Mouse (Mus musculus) MEL (cell line): ENCODE measurements at regions not wholly inside any gene's neighbourhood (a gene's known extent, or its start where the extent isn't known, plus 50 kb on each side); places are given as distances from the start of the nearest gene placed in this dataset.

Experiments
- DNase-seq: peaks from one replicate; pipeline ENCODE4 v3.0.0; 2011; ENCODE audit warnings: low read depth, low spot score
- H3K27ac ChIP-seq: 2 replicates; pipeline ENCODE4 v1.5.1; 2012; ENCODE audit warnings: low read depth, mild to moderate bottlenecking, control low read depth, low read length, moderate library complexity; ENCODE audit not compliant: control insufficient read depth
- H3K27me3 ChIP-seq, 2 experiments: fragments of 150-350 bp in 1 of 2; sonication (generic) in 1 of 2; 2 replicates each; pipeline ENCODE4 v1.6.1; 2012; ENCODE audit warnings: low read length in 2 of 2, mild to moderate bottlenecking in 2 of 2, improper control_type of control experiment in 1 of 2, moderate library complexity in 1 of 2; ENCODE audit not compliant: insufficient read depth in 2 of 2, control insufficient read depth in 1 of 2
- H3K36me3 ChIP-seq, 2 experiments: 2 replicates each; pipeline ENCODE4 v1.6.1; 2012 to 2014; ENCODE audit warnings: low read length in 2 of 2, improper control_type of control experiment in 1 of 2, inconsistent platforms in 1 of 2, mild to moderate bottlenecking in 1 of 2; ENCODE audit not compliant: insufficient read depth in 2 of 2, control insufficient read depth in 1 of 2
- H3K4me1 ChIP-seq, 2 experiments: fragments of 150-350 bp in 1 of 2; sonication (generic) in 1 of 2; 2 replicates each; pipeline ENCODE4 v1.6.1; 2012; ENCODE audit warnings: low read length in 2 of 2, improper control_type of control experiment in 1 of 2, mild to moderate bottlenecking in 1 of 2; ENCODE audit not compliant: insufficient read depth in 2 of 2, control insufficient read depth in 1 of 2
- H3K4me3 ChIP-seq, 2 experiments: fragments of 150-350 bp in 1 of 2; sonication (generic) in 1 of 2; 2 replicates each; pipeline ENCODE4 v1.5.1; 2012; ENCODE audit warnings: low read depth in 2 of 2, low read length in 2 of 2, mild to moderate bottlenecking in 2 of 2, moderate library complexity in 2 of 2, control low read depth in 1 of 2, improper control_type of control experiment in 1 of 2; ENCODE audit not compliant: control insufficient read depth in 1 of 2, insufficient read depth in 1 of 2
- H3K79me2 ChIP-seq: 2 replicates; pipeline ENCODE4 v1.6.1; 2012; ENCODE audit warnings: mild to moderate bottlenecking, low read length, moderate library complexity; ENCODE audit not compliant: control insufficient read depth, poor library complexity, insufficient read depth
- H3K9ac ChIP-seq: 2 replicates; pipeline ENCODE4 v1.6.1; 2012; ENCODE audit warnings: low read depth, mild to moderate bottlenecking, control low read depth, low read length, moderate library complexity; ENCODE audit not compliant: control insufficient read depth, poor library complexity, severe bottlenecking
- H3K9me3 ChIP-seq: fragments of 150-350 bp; sonication (generic); replicated peaks from 2 replicates; pipeline ENCODE4 v1.6.1; 2012; ENCODE audit warnings: mild to moderate bottlenecking, low read length, improper control_type of control experiment, moderate library complexity; ENCODE audit not compliant: insufficient read depth
- CTCF ChIP-seq, 3 experiments: IDR thresholded peaks in 2 of 3; conservative IDR thresholded peaks in 1 of 3; 2 replicates each; pipeline ENCODE4 v1.5.1; 2011 to 2012; ENCODE audit warnings: low read length in 3 of 3, low read depth in 2 of 3, mild to moderate bottlenecking in 2 of 3, improper control_type of control experiment in 1 of 3, inconsistent platforms in 1 of 3, mixed read lengths in 1 of 3, moderate library complexity in 1 of 3; ENCODE audit not compliant: control insufficient read depth in 1 of 3, insufficient read depth in 1 of 3, poor library complexity in 1 of 3, severe bottlenecking in 1 of 3
- ELF1 ChIP-seq: IDR thresholded peaks from 2 replicates; pipeline ENCODE4 v1.6.1; 2014; ENCODE audit warnings: low read depth, mild to moderate bottlenecking, inconsistent platforms, low read length, improper control_type of control experiment, moderate library complexity
- ETS1 ChIP-seq: IDR thresholded peaks from 2 replicates; pipeline ENCODE4 v1.6.1; 2012; ENCODE audit warnings: low read depth, mild to moderate bottlenecking, inconsistent platforms, low read length, improper control_type of control experiment, moderate library complexity
- MEF2A ChIP-seq: IDR thresholded peaks from 2 replicates; pipeline ENCODE4 v1.6.1; 2014; ENCODE audit warnings: low read depth, mild to moderate bottlenecking, inconsistent platforms, low read length, improper control_type of control experiment; ENCODE audit not compliant: poor library complexity, insufficient replicate concordance, severe bottlenecking; ENCODE audit errors: extremely low read depth
- MYC ChIP-seq: IDR thresholded peaks from 2 replicates; pipeline ENCODE4 v1.6.1; 2011; ENCODE audit warnings: low read depth, mild to moderate bottlenecking, low read length, improper control_type of control experiment, moderate library complexity
- NELFE ChIP-seq: IDR thresholded peaks from 2 replicates; pipeline ENCODE4 v1.6.1; 2011; ENCODE audit warnings: low read depth, low read length, improper control_type of control experiment
- NRF1 ChIP-seq: IDR thresholded peaks from 2 replicates; pipeline ENCODE4 v1.6.1; 2014; ENCODE audit warnings: low read depth, mild to moderate bottlenecking, inconsistent platforms, low read length, improper control_type of control experiment, moderate library complexity; ENCODE audit not compliant: poor library complexity, insufficient read depth, severe bottlenecking
- RAD21 ChIP-seq: IDR thresholded peaks from 2 replicates; pipeline ENCODE4 v1.6.1; 2011; ENCODE audit warnings: mild to moderate bottlenecking, low read depth, low read length, improper control_type of control experiment
- TAL1 ChIP-seq: IDR thresholded peaks from 2 replicates; pipeline ENCODE4 v1.6.1; 2012; ENCODE audit warnings: mild to moderate bottlenecking, inconsistent platforms, low read length, moderate library complexity, mixed read lengths
- TCF12 ChIP-seq: IDR thresholded peaks from 2 replicates; pipeline ENCODE4 v1.6.1; 2014; ENCODE audit warnings: low read depth, mild to moderate bottlenecking, inconsistent platforms, low read length, improper control_type of control experiment, moderate library complexity
- UBTF ChIP-seq: IDR thresholded peaks from 2 replicates; pipeline ENCODE4 v1.6.1; 2012; ENCODE audit warnings: low read depth, mild to moderate bottlenecking, inconsistent platforms, low read length, improper control_type of control experiment, moderate library complexity, borderline replicate concordance; ENCODE audit not compliant: insufficient read depth
- ZC3H11A ChIP-seq: IDR thresholded peaks from 2 replicates; pipeline ENCODE4 v1.6.1; 2012; ENCODE audit warnings: low read depth, mild to moderate bottlenecking, inconsistent platforms, low read length, improper control_type of control experiment
- ZMIZ1 ChIP-seq: IDR thresholded peaks from 2 replicates; pipeline ENCODE4 v1.6.1; 2012; ENCODE audit warnings: low read depth, mild to moderate bottlenecking, inconsistent platforms, low read length, improper control_type of control experiment, moderate library complexity

DNA sequence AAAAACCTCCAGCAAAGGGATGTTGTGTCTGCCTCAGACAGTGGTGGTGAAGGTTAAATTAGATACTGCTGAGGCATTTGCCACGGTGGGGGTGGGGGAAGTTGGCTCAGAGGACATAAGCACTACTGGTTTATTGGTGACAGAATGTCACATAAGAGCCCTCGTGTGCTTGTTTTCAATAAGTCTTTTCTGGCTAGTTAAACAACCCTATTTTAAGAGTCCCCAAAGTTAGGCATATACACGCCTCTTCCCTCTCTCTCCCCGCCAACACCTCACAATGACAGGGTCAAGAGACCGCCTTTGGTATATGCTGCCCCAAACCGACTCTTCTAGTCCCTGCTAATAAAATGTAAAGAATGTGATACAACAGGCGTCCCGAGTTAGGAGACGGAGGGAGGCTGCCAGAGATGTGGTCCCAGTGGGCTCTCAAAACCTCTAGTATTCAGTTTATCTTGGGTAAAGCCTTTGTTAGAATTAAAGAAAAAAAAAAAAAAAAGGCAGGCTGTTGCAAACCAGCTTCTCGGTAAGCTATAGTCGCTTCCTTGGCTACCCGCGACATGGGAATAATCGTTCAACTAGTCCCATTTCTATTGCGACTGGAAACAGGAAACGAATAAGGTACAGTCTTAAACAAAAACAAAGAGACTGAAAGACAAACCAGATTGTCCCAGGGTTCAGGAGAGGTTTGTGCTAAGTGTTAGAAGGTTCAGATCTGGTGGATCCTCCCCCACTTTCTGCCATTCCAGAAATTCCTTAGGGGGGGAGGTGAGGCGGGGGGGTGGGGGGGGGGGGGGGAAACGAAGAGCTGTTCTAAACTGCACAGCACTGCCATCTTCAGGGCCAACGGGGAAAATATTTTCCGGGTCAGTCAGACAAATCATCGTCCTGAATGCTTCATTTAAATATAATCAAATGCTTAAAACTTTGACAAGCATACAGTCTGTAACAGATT is 176.5 kb upstream of the Tank start:
- DNase-seq: no peak
- TF ChIP-seq RAD21 (peak; percentile 5; the same call in 1 of the 2 replicates), ZMIZ1 (no peak), CTCF (IDR thresholded peaks at IDR 0.05 in 2 of 3, conservative IDR thresholded peaks at IDR 0.05 in 1 of 3; ENCODE audit: control insufficient read depth in 1 of 3, insufficient read depth in 1 of 3, low read depth in 2 of 3, low read length in 3 of 3, poor library complexity in 1 of 3, severe bottlenecking in 1 of 3) (peak in 2 of 3 experiments; percentile 27 to 37; a peak in 4 of 6 replicates)
- no peak overlapping the region for H3K4me3 ChIP-seq
- no peaks in the 10 kb centered on the region for H3K4me1 ChIP-seq
- H3K36me3 ChIP-seq: no peaks in the 10 kb centered on the region
- H3K79me2 ChIP-seq: no peaks in the 10 kb centered on the region
- H3K9me3 ChIP-seq: no peaks in the 10 kb centered on the region
- H3K9ac ChIP-seq: no peak overlapping the region
- H3K27ac ChIP-seq: no peak overlapping the region
- no peaks in the 10 kb centered on the region for H3K27me3 ChIP-seq

- no peaks in the 10 kb centered on the region for H3K4me1 ChIP-seq
- H3K4me3 ChIP-seq: no peak overlapping the region
- TF ChIP-seq ETS1 (no peak), RAD21 (no peak), NRF1 (no peak), ZC3H11A (no peak), MEF2A (no peak), TAL1 (no peak), NELFE (no peak), MYC (no peak), UBTF (no peak), ELF1 (no peak), TCF12 (no peak)
- no peak for DNase-seq
- H3K27me3 ChIP-seq: no peaks in the 10 kb centered on the region; a peak in 1 of 4 replicates
- no peaks in the 10 kb centered on the region for H3K9me3 ChIP-seq
- no peaks in the 10 kb centered on the region for H3K36me3 ChIP-seq
- no peaks in the 10 kb centered on the region for H3K79me2 ChIP-seq
- no peak overlapping the region for H3K27ac ChIP-seq
- no peak overlapping the region for H3K9ac ChIP-seq
These were observed 179.8 kb upstream of the Tank start for GRCm38 (mm10) chr2:61398633-61399032.
